Mouse (Mus musculus) gastrocnemius, adult 18-20 months (tissue): ENCODE results near the gene Kat8. TPM values are rescaled to one million over a fixed set of nuclear protein-coding genes. Genes with fewer than 3 reads are reported as not detected.
A peak's percentile ranks its signal among the peaks of the same experiment; 100 is the strongest.
"Not testable (repeated sequence)": the region's sequence is repeated elsewhere in the genome, so short reads cannot be mapped to it uniquely, and the experiment has no call there.

Experiments
- DNase-seq: peaks from one replicate; pipeline ENCODE4 v3.0.0; 2021; ENCODE audit warnings: low spot score
- total RNA-seq, 2 experiments: library from RNA; stranded (reverse); gene quantifications; 2 replicates each; pipeline ENCODE4 v1.2.3; 2021

Gene Kat8
- total RNA-seq, 2 experiments from 2014 or later: 23.1 to 24.7 TPM

- not testable (repeated sequence) for DNase-seq
Measured at GRCm38 (mm10) chr7:127895891-127896290, 16.4 kb upstream of the Kat8 start.

GRCm38 (mm10) chr7:127896384-127896783 lies 15.9 kb upstream of the Kat8 start:
- peak; percentile 60 for DNase-seq

- no peak for DNase-seq
Measured at GRCm38 (mm10) chr7:127897542-127897941, 14.8 kb upstream of the Kat8 start.

GRCm38 (mm10) chr7:127898179-127898956 lies 13.9 kb upstream of the Kat8 start:
- no peak for DNase-seq

GRCm38 (mm10) chr7:127899997-127900396 lies 12.3 kb upstream of the Kat8 start:
- no peak for DNase-seq

- no peak for DNase-seq
Measured at GRCm38 (mm10) chr7:127901772-127902171, 10.5 kb upstream of the Kat8 start.

GRCm38 (mm10) chr7:127903971-127904796 lies 8.1 kb upstream of the Kat8 start, which contains the start of gene Bckdk:
TSS of gene Bckdk (plus strand) at chr7:127904082.
- DNase-seq: peak; percentile 84

- DNase-seq: no peak
Measured at GRCm38 (mm10) chr7:127907939-127908338, 4.4 kb upstream of the Kat8 start.

- DNase-seq: peak; percentile 68
Measured at GRCm38 (mm10) chr7:127908656-127909055, 3.7 kb upstream of the Kat8 start.

- DNase-seq: no peak
Measured at GRCm38 (mm10) chr7:127912938-127913337, 622 bp downstream of the Kat8 start.

GRCm38 (mm10) chr7:127915293-127915692 lies 3.0 kb downstream of the Kat8 start:
- no peak for DNase-seq

- DNase-seq: no peak
Measured at GRCm38 (mm10) chr7:127918203-127918602, 5.9 kb downstream of the Kat8 start.

GRCm38 (mm10) chr7:127919290-127919689 lies 7.0 kb downstream of the Kat8 start:
- no peak for DNase-seq

GRCm38 (mm10) chr7:127921516-127921915 lies 9.2 kb downstream of the Kat8 start:
- DNase-seq: no peak

- no peak for DNase-seq
Measured at GRCm38 (mm10) chr7:127922451-127923275, 10.3 kb downstream of the Kat8 start.

GRCm38 (mm10) chr7:127923714-127924113 lies 11.4 kb downstream of the Kat8 start:
- no peak for DNase-seq

GRCm38 (mm10) chr7:127925252-127925651 lies 12.9 kb downstream of the Kat8 start:
- DNase-seq: no peak

GRCm38 (mm10) chr7:127926066-127926465 lies 13.8 kb downstream of the Kat8 start:
- DNase-seq: no peak

- DNase-seq: no peak
Measured at GRCm38 (mm10) chr7:127926846-127927245, 14.5 kb downstream of the Kat8 start.

- no peak for DNase-seq
Measured at GRCm38 (mm10) chr7:127927726-127928125, 15.4 kb downstream of the Kat8 start.

GRCm38 (mm10) chr7:127928596-127928995 lies 16.3 kb downstream of the Kat8 start:
- DNase-seq: no peak

GRCm38 (mm10) chr7:127929923-127930322 lies 17.6 kb downstream of the Kat8 start, which contains the start of gene Prss8:
TSS of gene Prss8 (minus strand) at chr7:127930104.
- DNase-seq: no peak
